Mouse (Mus musculus): Measurements from ENCODE around the gene Abca1. TPM values are rescaled to one million over a fixed set of nuclear protein-coding genes. Genes with fewer than 3 reads are reported as not detected.
A peak's percentile ranks its signal among the peaks of the same experiment; 100 is the strongest.

The Abca1 gene
- total and polyA plus RNA-seq, 3 experiments: 8.4 to 9.0 TPM; not detected in 1

DNA sequence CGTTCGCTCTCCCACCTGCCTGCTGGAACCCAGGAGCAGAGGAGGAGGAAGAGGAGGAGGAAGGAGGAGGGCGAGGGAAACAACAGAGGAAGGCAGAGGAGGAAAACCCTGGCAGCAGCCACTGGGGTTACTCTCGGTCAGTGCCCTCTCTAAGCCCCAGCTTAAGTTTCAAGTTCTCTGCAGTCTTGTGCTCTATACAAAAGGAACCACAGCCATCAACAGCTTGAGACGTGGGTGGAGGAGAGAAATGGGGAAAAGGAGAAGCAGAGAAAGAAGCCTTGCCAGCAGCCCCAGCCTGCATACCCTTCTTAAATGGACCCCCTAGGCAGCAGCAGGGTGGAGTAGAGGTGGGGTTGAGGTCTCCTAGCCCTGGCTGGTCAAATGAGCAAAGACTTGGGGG lies 43.8 kb downstream of the Abca1 start:
- no peaks in the 10 kb centered on the region for H3K27me3 ChIP-seq (ENCODE audit: control insufficient read depth in 1 of 2, insufficient read depth in 2 of 2, low read length in 2 of 2)
- TF ChIP-seq UBTF (IDR thresholded peaks at IDR 0.05; ENCODE audit: borderline replicate concordance, insufficient read depth, low read depth, low read length): 0 out of 2 replicates have a peak, but pooled peaks have one; percentile 44
- TF ChIP-seq EP300 (IDR thresholded peaks at IDR 0.05; ENCODE audit: low read depth in 1 of 2, low read length in 2 of 2): peak; percentile 51 to 78; a peak in 3 of 4 replicates
- no peak for TF ChIP-seq TAL1 (IDR thresholded peaks at IDR 0.05; ENCODE audit: low read length)
- peak; percentile 36; the same call in 1 of the 2 replicates for TF ChIP-seq ETS1 (IDR thresholded peaks at IDR 0.05; ENCODE audit: low read depth, low read length)
- TF ChIP-seq SMC3 (IDR thresholded peaks at IDR 0.05; ENCODE audit: low read depth, low read length): no peak
- TF ChIP-seq RCOR1 (IDR thresholded peaks at IDR 0.05; ENCODE audit: low read depth, low read length): no peak
- TF ChIP-seq CTCF (IDR thresholded peaks at IDR 0.05 in 2 of 3, conservative IDR thresholded peaks at IDR 0.05 in 1 of 3; ENCODE audit: control insufficient read depth in 1 of 3, insufficient read depth in 1 of 3, low read depth in 2 of 3, low read length in 3 of 3, poor library complexity in 1 of 3, severe bottlenecking in 1 of 3): no peak
- 0 out of 2 replicates have a peak, but pooled peaks have one; percentile 7 for TF ChIP-seq MYB (IDR thresholded peaks at IDR 0.05; ENCODE audit: low read depth, low read length)
- no peak for TF ChIP-seq GABPA (IDR thresholded peaks at IDR 0.05; ENCODE audit: low read depth, low read length)
- DNase-seq (ENCODE audit: low read depth, low spot score): peak; percentile 89
- peak overlapping the region; percentile 98 for H3K27ac ChIP-seq (ENCODE audit: control insufficient read depth, low read depth, low read length)
- peaks cover 42 to 55% of the 10 kb centered on the region in 2 experiments for H3K4me1 ChIP-seq (ENCODE audit: control insufficient read depth in 1 of 2, insufficient read depth in 2 of 2, low read length in 2 of 2)
- H3K79me2 ChIP-seq (ENCODE audit: control insufficient read depth, insufficient read depth, low read length, poor library complexity): no peaks in the 10 kb centered on the region; the same call in 1 of the 2 replicates
- no peak overlapping the region for H3K4me3 ChIP-seq (ENCODE audit: control insufficient read depth in 1 of 2, insufficient read depth in 1 of 2, low read depth in 2 of 2, low read length in 2 of 2)
- H3K9me3 ChIP-seq (replicated peaks; ENCODE audit: insufficient read depth, low read length): no peaks in the 10 kb centered on the region
- H3K36me3 ChIP-seq (ENCODE audit: control insufficient read depth in 1 of 2, insufficient read depth in 2 of 2, low read length in 2 of 2): peaks cover 19 to 70% of the 10 kb centered on the region in 2 experiments
- peak overlapping the region; percentile 44 for H3K9ac ChIP-seq (ENCODE audit: control insufficient read depth, low read depth, low read length, poor library complexity, severe bottlenecking)

GRCm38 (mm10) chr4:53115410-53115809 lies 44.3 kb downstream of the Abca1 start:
- H3K36me3 ChIP-seq (ENCODE audit: control insufficient read depth in 1 of 2, insufficient read depth in 2 of 2, low read length in 2 of 2): peaks cover 19 to 66% of the 10 kb centered on the region in 2 experiments
- peaks cover 37 to 51% of the 10 kb centered on the region in 2 experiments for H3K4me1 ChIP-seq (ENCODE audit: control insufficient read depth in 1 of 2, insufficient read depth in 2 of 2, low read length in 2 of 2)
- no peak overlapping the region for H3K4me3 ChIP-seq (ENCODE audit: control insufficient read depth in 1 of 2, insufficient read depth in 1 of 2, low read depth in 2 of 2, low read length in 2 of 2)
- H3K27ac ChIP-seq (ENCODE audit: control insufficient read depth, low read depth, low read length): peak overlapping the region; percentile 98
- H3K9ac ChIP-seq (ENCODE audit: control insufficient read depth, low read depth, low read length, poor library complexity, severe bottlenecking): peak overlapping the region; percentile 48; the same call in 1 of the 2 replicates
- DNase-seq (ENCODE audit: low read depth, low spot score): peak; percentile 51
- no peaks in the 10 kb centered on the region; the same call in 1 of the 2 replicates for H3K79me2 ChIP-seq (ENCODE audit: control insufficient read depth, insufficient read depth, low read length, poor library complexity)
- no peak for TF ChIP-seq JUND (IDR thresholded peaks at IDR 0.05; ENCODE audit: low read depth, low read length)
- TF ChIP-seq ZC3H11A (IDR thresholded peaks at IDR 0.05; ENCODE audit: low read depth, low read length): no peak
- no peak for TF ChIP-seq GATA1 (IDR thresholded peaks at IDR 0.05; ENCODE audit: low read depth, low read length)
- TF ChIP-seq MAFK (IDR thresholded peaks at IDR 0.05; ENCODE audit: borderline replicate concordance, low read depth, low read length): no peak
- TF ChIP-seq POLR2A (IDR thresholded peaks at IDR 0.05; ENCODE audit: control insufficient read depth in 1 of 2, insufficient read depth in 1 of 2, low read depth in 1 of 2, low read length in 2 of 2, poor library complexity in 1 of 2): no peak; a peak in 1 of 4 replicates
- TF ChIP-seq POLR2AphosphoS5 (IDR thresholded peaks at IDR 0.05; ENCODE audit: borderline replicate concordance, low read depth, low read length): no peak
- TF ChIP-seq ZNF384 (IDR thresholded peaks at IDR 0.05; ENCODE audit: low read depth, low read length): no peak
- TF ChIP-seq USF2 (IDR thresholded peaks at IDR 0.05; ENCODE audit: borderline replicate concordance in 1 of 2, insufficient read depth in 1 of 2, low read depth in 1 of 2, low read length in 2 of 2): no peak
- no peak for TF ChIP-seq TAL1 (IDR thresholded peaks at IDR 0.05; ENCODE audit: low read length)
- no peak for TF ChIP-seq RCOR1 (IDR thresholded peaks at IDR 0.05; ENCODE audit: low read depth, low read length)
- no peak for TF ChIP-seq ZMIZ1 (IDR thresholded peaks at IDR 0.05; ENCODE audit: low read depth, low read length)
- no peak for TF ChIP-seq KAT2A (conservative IDR thresholded peaks at IDR 0.05; ENCODE audit: low read depth, low read length)
- TF ChIP-seq MAX (IDR thresholded peaks at IDR 0.05; ENCODE audit: low read length): no peak
- no peak for TF ChIP-seq EP300 (IDR thresholded peaks at IDR 0.05; ENCODE audit: low read depth in 1 of 2, low read length in 2 of 2)
- no peak for TF ChIP-seq TCF12 (IDR thresholded peaks at IDR 0.05; ENCODE audit: low read depth, low read length)
- TF ChIP-seq BHLHE40 (IDR thresholded peaks at IDR 0.05; ENCODE audit: borderline replicate concordance, low read depth, low read length): no peak
- TF ChIP-seq MYB (IDR thresholded peaks at IDR 0.05; ENCODE audit: low read depth, low read length): no peak
- TF ChIP-seq MAZ (IDR thresholded peaks at IDR 0.05; ENCODE audit: low read depth, low read length): no peak
- no peak for TF ChIP-seq USF1 (IDR thresholded peaks at IDR 0.05; ENCODE audit: low read depth, low read length)
- no peak for TF ChIP-seq TBP (IDR thresholded peaks at IDR 0.05; ENCODE audit: low read depth, low read length)
- H3K9me3 ChIP-seq (replicated peaks; ENCODE audit: insufficient read depth, low read length): no peaks in the 10 kb centered on the region
- no peaks in the 10 kb centered on the region for H3K27me3 ChIP-seq (ENCODE audit: control insufficient read depth in 1 of 2, insufficient read depth in 2 of 2, low read length in 2 of 2)

Data from MEL (cell line).